Mouse (Mus musculus): ENCODE data around the gene Rusc2. TPM values are rescaled to one million over a fixed set of nuclear protein-coding genes. Genes with fewer than 3 reads are reported as not detected.

Rusc2 gene
- polyA plus RNA-seq, 1 experiment from 2014 or later = 89.0 TPM

GRCm38 (mm10) chr4:43432832-43433231 is 51.1 kb downstream of the Rusc2 start:
- H3K36me3 ChIP-seq (ENCODE audit: control insufficient read depth, insufficient read depth, low read length) = no peaks in the 10 kb centered on the region
- H3K27me3 ChIP-seq (ENCODE audit: control insufficient read depth, insufficient read depth, low read depth, low read length) = no peaks in the 10 kb centered on the region
- H3K27ac ChIP-seq (ENCODE audit: low read length) = no peak overlapping the region
- no peak overlapping the region for H3K9ac ChIP-seq (ENCODE audit: low read depth, low read length)
- 90% methylated on average over 1 of the region's 1 CpGs for WGBS
- H3K4me3 ChIP-seq (ENCODE audit: low read depth, low read length) = no peak overlapping the region
- ATAC-seq = no peak
- H3K4me2 ChIP-seq (ENCODE audit: low read length) = no peak overlapping the region
- H3K4me1 ChIP-seq (ENCODE audit: control insufficient read depth, insufficient read depth, low read length) = peaks cover 4% of the 10 kb centered on the region; the same call in 1 of the 2 replicates
- H3K9me3 ChIP-seq (replicated peaks; ENCODE audit: control insufficient read depth, low read length, poor library complexity, severe bottlenecking) = no peaks in the 10 kb centered on the region

GRCm38 (mm10) chr4:43441639-43442038 is 59.9 kb downstream of the Rusc2 start, which contains the start of gene Tesk1:
Gene Tesk1, plus strand, starts transcription at chr4:43441939.
- peak within 1 kb of the TSS; percentile 76 for H3K4me2 ChIP-seq (ENCODE audit: low read length)

GRCm38 (mm10) chr4:43442044-43442443 is 60.3 kb downstream of the Rusc2 start:
- Histone ChIP-seq H3K4me3 (ENCODE audit: low read depth, low read length) (peak overlapping the region; percentile 97), H3K27me3 (ENCODE audit: control insufficient read depth, insufficient read depth, low read depth, low read length) (no peaks in the 10 kb centered on the region), H3K4me1 (ENCODE audit: control insufficient read depth, insufficient read depth, low read length) (peaks cover 13% of the 10 kb centered on the region), H3K4me2 (ENCODE audit: low read length) (peak overlapping the region; percentile 76), H3K9ac (ENCODE audit: low read depth, low read length) (peak overlapping the region; percentile 100), H3K27ac (ENCODE audit: low read length) (peak overlapping the region; percentile 90), H3K9me3 (replicated peaks; ENCODE audit: control insufficient read depth, low read length, poor library complexity, severe bottlenecking) (no peaks in the 10 kb centered on the region), H3K36me3 (ENCODE audit: control insufficient read depth, insufficient read depth, low read length) (peaks cover 19% of the 10 kb centered on the region)
- ATAC-seq = peak; percentile 96
- WGBS = under 1% methylated on average over 33 of the region's 33 CpGs

More at GRCm38 (mm10) chr4:43441639-43442038, 59.9 kb downstream of the Rusc2 start, which contains the start of gene Tesk1:
- peak within 1 kb of the TSS; percentile 100 for H3K9ac ChIP-seq (ENCODE audit: low read depth, low read length)
- ATAC-seq = peak; percentile 2; the same call in 1 of the 2 replicates
- 19% methylated on average over 4 of the region's 4 CpGs for WGBS
- H3K4me3 ChIP-seq (ENCODE audit: low read depth, low read length) = peak within 1 kb of the TSS; percentile 97
- peaks cover 13% of the 10 kb centered on the region for H3K4me1 ChIP-seq (ENCODE audit: control insufficient read depth, insufficient read depth, low read length)
- H3K36me3 ChIP-seq (ENCODE audit: control insufficient read depth, insufficient read depth, low read length) = peaks cover 15% of the 10 kb centered on the region
- no peaks in the 10 kb centered on the region for H3K9me3 ChIP-seq (replicated peaks; ENCODE audit: control insufficient read depth, low read length, poor library complexity, severe bottlenecking)
- H3K27me3 ChIP-seq (ENCODE audit: control insufficient read depth, insufficient read depth, low read depth, low read length) = no peaks in the 10 kb centered on the region
- peak within 1 kb of the TSS; percentile 90 for H3K27ac ChIP-seq (ENCODE audit: low read length)

GRCm38 (mm10) chr4:43442456-43443361 is 60.9 kb downstream of the Rusc2 start:
- Histone ChIP-seq H3K9ac (ENCODE audit: low read depth, low read length) (peak overlapping the region; percentile 100), H3K27ac (ENCODE audit: low read length) (peak overlapping the region; percentile 90), H3K9me3 (replicated peaks; ENCODE audit: control insufficient read depth, low read length, poor library complexity, severe bottlenecking) (no peaks in the 10 kb centered on the region), H3K27me3 (ENCODE audit: control insufficient read depth, insufficient read depth, low read depth, low read length) (no peaks in the 10 kb centered on the region), H3K4me2 (ENCODE audit: low read length) (peak overlapping the region; percentile 76), H3K4me1 (ENCODE audit: control insufficient read depth, insufficient read depth, low read length) (peaks cover 13% of the 10 kb centered on the region), H3K4me3 (ENCODE audit: low read depth, low read length) (peak overlapping the region; percentile 97), H3K36me3 (ENCODE audit: control insufficient read depth, insufficient read depth, low read length) (peaks cover 25% of the 10 kb centered on the region)
- ATAC-seq = peak; percentile 76
- WGBS = under 1% methylated on average over 54 of the region's 88 CpGs

GRCm38 (mm10) chr4:43443511-43443910 is 61.7 kb downstream of the Rusc2 start:
- ATAC-seq = no peak

GRCm38 (mm10) chr4:43447251-43447650 is 65.5 kb downstream of the Rusc2 start:
- Histone ChIP-seq H3K27ac (ENCODE audit: low read length) (no peak overlapping the region), H3K4me1 (ENCODE audit: control insufficient read depth, insufficient read depth, low read length) (peaks cover 13% of the 10 kb centered on the region), H3K36me3 (ENCODE audit: control insufficient read depth, insufficient read depth, low read length) (peaks cover 34% of the 10 kb centered on the region), H3K9me3 (replicated peaks; ENCODE audit: control insufficient read depth, low read length, poor library complexity, severe bottlenecking) (no peaks in the 10 kb centered on the region), H3K9ac (ENCODE audit: low read depth, low read length) (no peak overlapping the region), H3K4me3 (ENCODE audit: low read depth, low read length) (no peak overlapping the region), H3K27me3 (ENCODE audit: control insufficient read depth, insufficient read depth, low read depth, low read length) (no peaks in the 10 kb centered on the region), H3K4me2 (ENCODE audit: low read length) (no peak overlapping the region)
- ATAC-seq = no peak
- WGBS = 91% methylated on average over 13 of the region's 13 CpGs

More at GRCm38 (mm10) chr4:43443511-43443910, 61.7 kb downstream of the Rusc2 start:
- peak overlapping the region; percentile 97 for H3K4me3 ChIP-seq (ENCODE audit: low read depth, low read length)
- H3K36me3 ChIP-seq (ENCODE audit: control insufficient read depth, insufficient read depth, low read length) = peaks cover 33% of the 10 kb centered on the region
- peak overlapping the region; percentile 90 for H3K27ac ChIP-seq (ENCODE audit: low read length)
- peak overlapping the region; percentile 100 for H3K9ac ChIP-seq (ENCODE audit: low read depth, low read length)
- no peaks in the 10 kb centered on the region for H3K9me3 ChIP-seq (replicated peaks; ENCODE audit: control insufficient read depth, low read length, poor library complexity, severe bottlenecking)
- H3K4me1 ChIP-seq (ENCODE audit: control insufficient read depth, insufficient read depth, low read length) = peaks cover 13% of the 10 kb centered on the region
- under 1% methylated on average over 28 of the region's 28 CpGs for WGBS
- H3K4me2 ChIP-seq (ENCODE audit: low read length) = peak overlapping the region; percentile 76
- no peaks in the 10 kb centered on the region for H3K27me3 ChIP-seq (ENCODE audit: control insufficient read depth, insufficient read depth, low read depth, low read length)

- no peak overlapping the region for H3K4me2 ChIP-seq (ENCODE audit: low read length)
- H3K36me3 ChIP-seq (ENCODE audit: control insufficient read depth, insufficient read depth, low read length) = peaks cover 34% of the 10 kb centered on the region
- H3K9me3 ChIP-seq (replicated peaks; ENCODE audit: control insufficient read depth, low read length, poor library complexity, severe bottlenecking) = no peaks in the 10 kb centered on the region
- 85% methylated on average over 3 of the region's 3 CpGs for WGBS
- H3K27me3 ChIP-seq (ENCODE audit: control insufficient read depth, insufficient read depth, low read depth, low read length) = peaks cover 3% of the 10 kb centered on the region; the same call in 1 of the 2 replicates
- H3K9ac ChIP-seq (ENCODE audit: low read depth, low read length) = no peak overlapping the region
- no peak for ATAC-seq
- H3K4me1 ChIP-seq (ENCODE audit: control insufficient read depth, insufficient read depth, low read length) = peaks cover 15% of the 10 kb centered on the region
- H3K4me3 ChIP-seq (ENCODE audit: low read depth, low read length) = no peak overlapping the region
- H3K27ac ChIP-seq (ENCODE audit: low read length) = no peak overlapping the region
These were observed 66.8 kb downstream of the Rusc2 start for GRCm38 (mm10) chr4:43448554-43448953.

GRCm38 (mm10) chr4:43452315-43452714 is 70.5 kb downstream of the Rusc2 start:
- Histone ChIP-seq H3K4me1 (ENCODE audit: control insufficient read depth, insufficient read depth, low read length) (peaks cover 7% of the 10 kb centered on the region), H3K27me3 (ENCODE audit: control insufficient read depth, insufficient read depth, low read depth, low read length) (peaks cover 3% of the 10 kb centered on the region; the same call in 1 of the 2 replicates), H3K4me2 (ENCODE audit: low read length) (no peak overlapping the region), H3K9me3 (replicated peaks; ENCODE audit: control insufficient read depth, low read length, poor library complexity, severe bottlenecking) (no peaks in the 10 kb centered on the region), H3K9ac (ENCODE audit: low read depth, low read length) (no peak overlapping the region), H3K36me3 (ENCODE audit: control insufficient read depth, insufficient read depth, low read length) (peaks cover 12% of the 10 kb centered on the region), H3K27ac (ENCODE audit: low read length) (no peak overlapping the region), H3K4me3 (ENCODE audit: low read depth, low read length) (no peak overlapping the region)
- ATAC-seq = no peak
- 67% methylated on average over 11 of the region's 11 CpGs for WGBS

GRCm38 (mm10) chr4:43453413-43453812 is 71.6 kb downstream of the Rusc2 start:
- H3K4me1 ChIP-seq (ENCODE audit: control insufficient read depth, insufficient read depth, low read length) = peaks cover 7% of the 10 kb centered on the region
- no peak for ATAC-seq
- peak overlapping the region; percentile 46; the same call in 1 of the 2 replicates for H3K9ac ChIP-seq (ENCODE audit: low read depth, low read length)

More at GRCm38 (mm10) chr4:43453413-43453812, 71.6 kb downstream of the Rusc2 start:
- Histone ChIP-seq H3K4me2 (ENCODE audit: low read length) (peak overlapping the region; percentile 42), H3K36me3 (ENCODE audit: control insufficient read depth, insufficient read depth, low read length) (0 out of 2 replicates have a peak, but pooled peaks cover 2% of the 10 kb centered on the region), H3K27ac (ENCODE audit: low read length) (no peak overlapping the region), H3K4me3 (ENCODE audit: low read depth, low read length) (no peak overlapping the region), H3K9me3 (replicated peaks; ENCODE audit: control insufficient read depth, low read length, poor library complexity, severe bottlenecking) (no peaks in the 10 kb centered on the region), H3K27me3 (ENCODE audit: control insufficient read depth, insufficient read depth, low read depth, low read length) (peaks cover 3% of the 10 kb centered on the region; the same call in 1 of the 2 replicates)
- WGBS = 0% methylated on average over 15 of the region's 18 CpGs
